Mouse (Mus musculus) frontal cortex, adult 2 months (tissue): ENCODE measurements around the gene Frmd8. TPM values are rescaled to one million over a fixed set of nuclear protein-coding genes. Genes with fewer than 3 reads are reported as not detected.

Experiments used
- DNase-seq, 2 experiments: peaks; one replicate each; pipeline ENCODE4 v3.0.0; 2022; ENCODE audit warnings: low spot score in 1 of 2; ENCODE audit errors: extremely low spot score in 1 of 2
- polyA plus RNA-seq: library from polyadenylated mRNA; depleted of rRNA; stranded (reverse); fragments of >200 nt; gene quantifications from 2 replicates; pipeline ENCODE4 v1.2.3, GENCODE M21; 2012

Frmd8 gene
- polyA plus RNA-seq, 1 experiment, result 13.1 TPM

DNA sequence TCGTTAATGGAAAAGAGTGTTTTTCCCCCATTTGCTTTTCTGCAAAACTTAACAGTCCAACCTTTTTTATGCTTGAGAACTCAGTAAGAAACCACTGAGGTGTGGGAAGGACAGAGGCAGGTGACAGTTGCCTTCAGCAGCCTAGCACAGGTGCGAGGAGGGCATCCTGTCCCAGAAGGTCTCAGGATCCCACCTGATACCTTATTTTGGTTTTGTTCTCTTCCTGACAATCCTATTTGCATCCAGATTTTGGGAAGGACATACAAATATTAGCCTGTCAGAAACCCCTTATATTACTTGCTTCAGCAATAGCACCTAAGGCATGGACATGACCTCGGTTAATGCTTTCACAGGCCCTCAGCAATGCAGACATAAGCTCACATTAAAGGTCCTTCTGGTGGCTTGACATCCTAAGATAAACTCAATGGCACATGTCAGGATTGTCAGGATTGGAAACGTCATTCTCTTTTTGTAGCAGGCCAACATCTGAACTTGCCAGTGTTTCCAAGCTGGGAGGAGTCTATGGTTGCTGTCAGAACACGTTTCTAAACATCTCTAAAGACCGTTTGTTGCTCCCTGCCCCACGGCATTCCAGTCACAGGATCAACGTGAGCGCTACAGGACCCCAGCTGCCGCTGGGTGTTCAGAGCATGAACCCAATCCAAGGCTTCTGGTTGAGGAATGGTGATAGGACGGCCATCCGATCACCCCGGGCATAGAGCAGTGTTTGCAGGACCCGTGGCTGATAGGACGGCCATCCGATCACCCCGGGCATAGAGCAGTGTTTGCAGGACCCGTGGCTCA lies 34.8 kb downstream of the Frmd8 start:
- no peak for DNase-seq

DNA sequence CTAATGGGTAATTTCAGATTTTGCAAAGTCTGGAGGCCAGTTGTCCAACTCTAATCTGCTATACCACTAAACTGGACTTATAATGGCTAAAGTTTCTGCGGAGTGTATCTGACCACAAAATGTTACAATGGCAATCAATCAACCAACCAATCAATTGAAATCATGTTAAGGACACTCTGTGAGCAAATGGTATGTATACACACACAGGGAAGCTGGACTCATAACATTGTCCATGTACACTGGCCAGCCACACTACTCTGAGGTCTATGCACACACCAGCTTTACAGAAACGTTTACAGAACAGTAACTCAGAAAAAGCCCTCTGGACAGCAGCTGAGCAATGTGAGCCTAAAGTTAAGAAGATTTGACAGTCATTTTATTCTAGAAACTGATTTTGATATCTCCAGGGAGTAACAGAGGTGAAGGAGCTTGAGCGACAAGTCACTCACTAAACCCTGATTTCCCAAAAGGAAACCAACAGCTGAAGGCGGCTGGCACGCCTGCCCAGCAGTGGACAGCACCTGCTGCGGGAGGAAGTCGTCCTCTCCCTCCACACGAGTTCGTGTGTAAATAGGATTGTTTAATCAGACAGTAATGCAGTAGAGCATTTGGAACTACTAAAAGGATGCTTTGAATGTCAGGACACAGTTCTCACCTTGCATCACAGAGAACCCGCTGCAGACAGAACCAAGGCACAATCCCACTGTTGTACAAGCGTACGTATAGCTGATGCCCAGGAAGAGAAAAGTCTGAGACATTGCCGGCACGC lies 35.6 kb downstream of the Frmd8 start:
- no peak for DNase-seq

DNA sequence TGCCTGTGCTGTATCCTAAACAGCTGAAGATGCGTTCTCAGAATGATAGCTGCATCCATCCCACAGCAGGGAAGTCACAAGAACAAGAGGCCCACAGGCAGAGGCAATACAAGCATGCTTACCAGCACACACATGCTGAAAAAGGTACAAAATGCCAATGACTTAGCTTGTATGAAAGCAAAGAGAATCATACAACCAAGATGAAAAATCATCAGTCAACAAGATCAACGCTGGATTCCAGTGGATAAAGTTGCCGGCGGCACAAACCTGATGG lies 36.2 kb downstream of the Frmd8 start:
- no peak for DNase-seq

DNA sequence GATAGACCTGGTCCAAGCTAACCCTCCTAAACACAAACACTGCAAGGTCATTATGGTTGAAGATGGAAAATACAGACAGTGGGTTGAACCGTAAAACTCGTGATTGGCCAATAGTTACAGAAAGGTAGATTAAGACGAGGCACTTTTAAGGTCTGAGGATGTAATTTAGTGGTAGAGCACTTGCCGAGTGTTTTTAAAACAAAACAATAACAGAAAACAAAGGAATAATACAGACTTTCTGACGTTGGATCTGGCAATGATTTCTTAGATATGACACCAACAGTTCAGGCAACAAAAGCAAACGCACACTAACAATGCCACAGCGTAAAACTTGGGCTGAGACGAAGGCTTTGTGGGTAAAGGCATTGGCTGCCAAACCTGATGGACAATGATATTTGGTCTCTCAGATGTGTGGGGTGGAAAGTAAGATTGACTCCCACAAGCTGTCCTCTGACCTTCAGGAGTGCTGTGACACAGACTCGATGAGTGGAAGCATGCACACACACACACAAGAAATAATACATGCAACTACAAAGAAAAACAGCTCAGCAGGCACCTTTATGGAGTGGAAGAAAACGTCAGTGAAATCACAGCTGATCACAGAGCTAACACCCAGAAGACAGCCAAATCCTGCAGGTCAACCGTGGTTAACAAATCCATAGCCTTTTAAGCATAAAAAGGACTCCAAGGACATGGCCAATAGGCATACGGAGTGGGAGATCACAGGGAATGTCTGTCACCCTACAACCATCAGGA lies 36.8 kb downstream of the Frmd8 start:
- no peak for DNase-seq

DNA sequence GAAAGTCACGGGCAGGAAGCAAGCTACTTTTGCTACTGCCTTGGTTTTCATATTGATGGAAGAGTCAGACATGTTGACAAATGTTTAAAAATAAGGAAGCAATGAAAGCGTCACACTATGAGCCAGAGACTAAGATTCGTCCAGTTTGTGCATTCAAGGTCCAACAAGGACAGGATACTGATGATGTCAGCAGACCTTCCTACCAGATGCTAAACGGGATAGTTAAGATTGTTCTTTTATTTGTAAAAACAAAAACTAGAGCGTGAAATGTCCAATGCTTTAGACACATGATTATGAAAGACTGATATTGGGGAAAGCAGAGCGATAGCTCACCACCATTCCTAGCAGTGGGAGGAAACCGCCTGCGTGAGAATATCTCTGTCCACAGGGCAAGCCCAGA lies 37.5 kb downstream of the Frmd8 start:
- no peak for DNase-seq

DNA sequence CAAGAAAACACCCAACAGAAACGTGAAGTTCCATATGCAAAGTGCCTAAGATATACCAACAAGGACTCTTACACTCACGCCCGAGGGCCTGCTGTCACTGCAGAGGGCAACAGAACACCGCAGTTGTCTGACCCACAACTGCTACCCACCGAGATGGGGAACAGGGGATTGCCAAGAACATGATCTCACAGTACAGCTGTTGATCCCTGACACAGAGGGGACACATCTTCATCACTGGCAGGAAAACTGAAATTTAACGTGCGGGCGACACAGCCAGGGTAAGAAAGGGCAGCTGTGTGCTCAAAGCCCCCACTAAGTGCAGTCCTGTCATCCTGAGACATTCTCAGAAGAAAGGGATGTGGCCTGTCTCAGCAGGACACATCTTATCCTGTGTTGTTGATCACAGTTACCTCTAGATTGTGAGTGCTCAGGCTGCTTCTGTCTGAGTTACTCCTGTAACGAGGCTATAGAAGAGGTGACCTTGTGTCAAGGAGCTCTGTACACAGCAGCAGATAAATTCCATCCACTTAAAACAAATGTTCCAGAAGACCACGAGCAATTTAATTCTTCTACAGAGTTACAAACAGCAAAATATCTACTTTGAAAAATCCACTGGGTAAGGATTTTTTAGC lies 38.0 kb downstream of the Frmd8 start:
- no peak for DNase-seq

DNA sequence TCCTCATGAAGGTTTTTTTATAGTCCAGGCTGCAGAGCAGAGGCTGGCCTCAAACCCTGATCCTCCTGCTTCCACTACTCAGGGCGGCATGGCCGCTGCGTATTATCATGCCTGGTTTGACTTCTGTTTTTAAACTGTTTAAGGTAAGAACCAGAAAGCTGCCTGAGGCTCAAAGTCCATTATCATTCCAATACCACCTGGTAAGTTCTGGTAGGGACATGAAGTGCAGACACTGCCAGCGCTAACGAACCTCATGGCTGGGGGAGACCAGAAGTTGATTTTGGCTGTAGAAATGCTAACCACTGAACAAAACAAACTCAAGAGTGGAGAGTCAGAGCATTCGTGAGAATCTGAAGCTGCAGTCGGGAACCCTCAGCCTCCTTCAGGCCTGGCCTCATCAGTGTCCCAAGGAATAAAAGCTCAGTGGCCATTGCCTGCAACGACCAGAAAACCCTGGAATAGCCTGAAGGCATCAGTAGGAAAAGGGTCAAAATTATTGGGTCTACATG lies 39.1 kb downstream of the Frmd8 start:
- DNase-seq, result no peak

DNA sequence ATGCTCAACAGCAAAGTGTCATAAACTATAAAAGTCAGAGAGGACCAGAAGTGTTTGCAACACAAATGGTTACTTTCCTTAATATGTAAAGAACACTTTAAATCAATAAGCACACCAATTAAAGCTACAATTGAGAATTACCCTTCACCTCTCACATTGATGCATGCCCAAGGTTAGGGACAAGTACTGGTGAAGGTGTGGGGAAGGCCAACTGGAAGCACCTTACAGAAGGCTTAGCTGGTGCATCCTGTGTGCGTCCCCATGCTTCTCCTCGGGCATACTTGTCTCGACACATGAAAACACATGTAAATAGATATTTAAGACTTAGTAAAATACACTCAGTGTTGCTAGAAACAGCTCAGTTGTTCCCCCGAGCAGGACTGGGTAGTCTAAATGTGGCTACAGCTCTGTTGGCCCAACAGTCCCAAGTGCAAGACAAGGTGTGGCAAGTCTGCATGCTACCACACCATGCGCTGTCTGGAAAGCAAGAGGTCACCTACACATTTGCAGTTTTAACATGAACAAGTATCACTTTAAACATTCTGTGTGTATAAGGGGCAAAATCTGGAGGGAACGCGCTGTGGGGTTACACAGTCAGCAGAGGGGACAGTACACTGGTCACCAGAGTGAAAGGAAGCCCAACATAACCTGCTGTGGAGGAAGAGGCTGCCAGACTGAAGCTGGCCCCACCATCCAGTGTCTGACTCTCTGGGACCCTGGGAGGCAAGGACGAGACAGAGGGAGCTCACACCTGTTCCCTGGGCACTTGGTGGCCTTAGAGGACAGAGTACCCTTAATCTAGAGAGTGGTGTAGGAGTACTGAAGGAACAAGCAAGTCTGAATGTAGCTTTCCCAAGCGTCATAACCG lies 39.8 kb downstream of the Frmd8 start:
- DNase-seq, result no peak

DNA sequence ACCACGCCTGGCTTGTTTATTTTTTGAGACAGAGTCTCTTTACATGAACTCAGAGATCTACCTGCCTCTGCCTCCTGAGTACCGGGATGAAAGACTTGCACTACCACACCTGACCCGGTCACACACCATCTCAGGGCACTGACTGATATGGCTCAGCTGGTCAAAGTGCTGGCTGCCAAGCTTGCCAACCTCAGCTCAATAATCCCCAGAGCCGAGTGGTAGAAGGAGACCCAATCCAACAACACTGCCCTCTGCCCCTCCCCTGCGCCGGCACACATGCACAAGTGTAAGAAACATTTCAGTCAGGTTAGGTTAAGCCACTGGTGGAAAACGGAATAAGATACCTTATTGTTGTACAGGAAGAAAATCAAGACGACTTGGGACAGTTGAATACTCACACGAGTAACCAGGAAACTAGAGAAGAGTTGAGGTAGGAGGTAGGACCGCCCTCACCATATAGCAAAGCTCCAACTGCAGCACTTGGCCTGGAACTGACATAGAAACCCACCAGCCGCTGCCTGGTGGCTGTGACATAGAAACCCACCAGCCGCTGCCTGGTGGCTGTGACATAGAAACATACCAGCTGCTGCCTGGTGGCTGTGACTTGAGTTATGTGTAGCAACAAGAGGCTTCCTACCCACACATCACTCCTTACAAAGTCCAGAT lies 40.7 kb downstream of the Frmd8 start:
- DNase-seq, result no peak

DNA sequence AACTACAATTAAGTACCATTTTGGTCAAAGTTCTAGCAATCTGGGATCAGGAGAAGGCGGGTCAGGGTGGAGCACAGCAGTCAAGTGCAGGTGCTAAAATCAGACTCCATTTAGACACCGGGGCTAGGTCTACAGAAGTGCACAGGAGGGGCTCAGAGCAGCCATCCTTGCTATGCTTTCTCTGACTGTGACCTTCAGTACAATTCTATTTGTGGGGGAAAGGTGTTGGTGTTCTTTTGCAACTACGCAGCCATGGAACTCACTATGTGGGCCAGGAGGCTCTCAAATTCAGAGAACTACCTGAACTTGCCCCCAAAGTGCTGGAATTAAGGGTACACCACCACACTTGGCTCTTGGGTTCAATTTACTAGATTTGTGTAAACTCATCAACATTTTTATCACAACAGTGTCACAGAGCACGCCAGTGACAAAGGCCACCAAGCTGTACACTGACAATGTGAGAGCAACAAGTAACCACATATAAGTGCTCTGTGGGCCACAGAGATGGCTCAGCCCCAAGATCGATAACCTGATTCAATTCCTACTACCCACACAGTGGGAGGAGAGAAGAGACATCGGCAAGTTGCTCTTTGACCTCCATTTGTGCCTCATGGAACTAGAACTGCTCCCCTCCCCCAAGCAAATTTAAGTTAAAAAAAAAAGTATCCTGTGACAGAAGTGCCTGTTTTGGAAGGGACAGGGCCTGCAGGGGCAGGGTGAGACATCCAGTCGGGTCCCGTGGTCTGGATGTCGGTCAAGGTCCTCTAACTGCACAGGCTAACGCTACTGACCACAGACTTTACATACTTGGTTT lies 41.6 kb downstream of the Frmd8 start:
- no peak for DNase-seq

DNA sequence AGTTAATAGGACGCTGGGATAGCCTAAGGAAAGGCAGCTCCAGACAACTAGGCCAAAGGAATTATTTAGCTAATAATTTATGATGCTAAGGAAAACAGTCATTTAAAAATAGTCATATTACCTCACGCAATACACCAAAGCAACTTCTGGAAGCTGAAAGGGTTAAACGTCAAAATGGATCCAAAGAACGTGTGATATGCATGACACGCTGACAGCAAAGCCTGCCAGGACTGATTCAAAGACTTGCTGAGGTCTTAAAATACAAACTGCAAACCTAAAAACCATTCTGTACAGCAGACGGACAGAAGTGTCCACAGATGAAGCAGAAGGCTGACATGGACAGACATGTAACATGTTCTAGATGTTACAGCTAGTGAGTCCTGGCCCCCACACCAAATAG lies 42.7 kb downstream of the Frmd8 start:
- no peak for DNase-seq

DNA sequence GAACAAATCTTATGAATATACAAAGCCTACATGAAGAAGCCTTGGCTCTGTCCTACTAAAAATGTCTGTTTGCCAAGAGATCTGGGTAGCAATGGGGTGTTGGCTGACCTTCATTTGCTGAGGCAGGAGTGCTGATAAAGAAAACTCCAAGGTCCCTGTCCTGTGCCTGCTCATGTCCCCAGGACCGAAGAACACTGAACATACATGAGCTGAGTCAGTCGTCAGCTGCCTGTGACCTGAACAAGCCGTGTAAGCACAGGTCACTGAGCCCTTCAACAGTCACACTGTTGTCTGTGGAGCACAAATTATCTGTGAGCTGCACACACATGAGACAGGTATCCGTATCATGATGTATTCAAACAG lies 43.1 kb downstream of the Frmd8 start:
- no peak for DNase-seq

DNA sequence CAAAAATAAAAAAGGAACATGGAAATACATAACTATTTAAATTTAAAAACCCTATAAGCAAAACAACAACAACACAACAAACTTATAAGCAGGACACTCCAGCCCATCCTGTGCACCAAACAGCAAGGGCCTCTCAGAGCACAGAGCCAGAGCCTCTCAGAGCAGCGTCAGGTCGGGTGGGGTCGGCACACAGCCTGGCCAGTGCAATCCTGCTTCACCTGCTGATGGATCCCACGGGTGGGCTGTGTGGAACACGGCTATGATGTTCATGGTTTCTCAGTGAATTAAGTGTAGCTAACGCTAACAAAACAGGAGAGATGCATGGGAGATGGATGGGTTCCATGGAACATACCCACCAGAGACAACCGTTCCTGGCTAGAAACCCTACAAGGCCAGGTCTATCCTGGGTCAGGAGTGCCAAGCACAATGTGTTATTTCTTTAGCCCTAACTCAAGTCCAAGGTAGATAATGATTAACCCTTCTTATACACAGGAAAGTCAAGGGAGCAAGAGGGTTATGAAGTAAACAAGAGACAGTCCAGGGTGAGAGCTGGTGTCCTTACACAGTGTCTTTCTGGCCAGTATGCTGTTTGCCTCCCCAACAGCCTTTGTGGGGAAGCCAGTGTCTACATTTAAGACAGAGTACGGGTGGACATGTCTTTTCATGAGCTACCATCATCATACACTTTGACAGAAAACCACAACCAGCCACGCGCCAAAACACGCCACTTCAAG lies 43.7 kb downstream of the Frmd8 start:
- DNase-seq, result no peak

DNA sequence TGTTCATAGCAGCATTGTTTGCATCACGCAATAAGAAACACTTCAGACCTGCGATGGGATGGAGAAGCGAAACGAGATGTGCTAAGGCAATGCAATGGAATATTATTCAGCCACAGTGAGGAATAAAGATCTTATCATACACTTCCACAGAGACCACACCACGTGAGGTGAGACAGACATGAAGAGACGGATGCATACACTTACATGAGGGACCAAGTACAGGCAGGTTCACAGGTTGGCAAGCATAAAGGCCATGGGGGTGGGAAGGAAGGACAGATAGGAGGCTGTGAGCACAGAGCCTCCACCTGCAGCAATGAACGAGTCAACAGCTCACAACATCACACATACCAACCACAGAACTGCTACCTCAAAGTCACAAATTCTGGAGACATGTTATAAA lies 44.3 kb downstream of the Frmd8 start:
- DNase-seq, result no peak

DNA sequence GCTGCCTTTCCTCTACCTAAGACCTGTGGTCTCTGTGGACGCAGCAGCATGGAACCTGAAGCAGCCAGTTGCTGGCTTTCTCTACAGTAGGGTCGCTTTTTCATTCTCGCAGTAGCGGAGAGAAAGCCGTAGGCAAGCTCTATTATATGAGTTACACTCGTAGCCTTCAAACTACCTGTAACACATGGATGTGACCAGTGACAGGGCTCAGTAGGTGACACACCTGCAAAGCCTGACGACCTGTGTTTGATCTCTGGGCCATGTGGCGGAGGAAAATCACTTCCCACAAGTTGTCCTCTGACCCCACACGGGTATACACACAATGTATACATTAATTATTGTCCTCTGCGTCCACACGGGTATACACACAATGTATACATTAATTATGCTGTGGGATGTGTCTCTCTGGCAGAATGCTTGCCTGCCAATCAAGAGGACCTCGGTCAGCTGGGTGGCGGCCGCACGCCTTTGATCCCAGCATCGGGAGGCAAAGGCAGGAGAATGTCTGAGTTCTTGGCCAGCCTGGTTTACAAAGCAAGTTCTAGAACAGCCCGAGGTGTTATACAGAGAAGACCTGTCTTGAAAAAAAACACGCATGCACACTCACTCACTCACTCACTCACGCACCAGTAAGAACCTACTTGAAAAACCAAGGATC lies 45.0 kb downstream of the Frmd8 start:
- DNase-seq, result no peak

DNA sequence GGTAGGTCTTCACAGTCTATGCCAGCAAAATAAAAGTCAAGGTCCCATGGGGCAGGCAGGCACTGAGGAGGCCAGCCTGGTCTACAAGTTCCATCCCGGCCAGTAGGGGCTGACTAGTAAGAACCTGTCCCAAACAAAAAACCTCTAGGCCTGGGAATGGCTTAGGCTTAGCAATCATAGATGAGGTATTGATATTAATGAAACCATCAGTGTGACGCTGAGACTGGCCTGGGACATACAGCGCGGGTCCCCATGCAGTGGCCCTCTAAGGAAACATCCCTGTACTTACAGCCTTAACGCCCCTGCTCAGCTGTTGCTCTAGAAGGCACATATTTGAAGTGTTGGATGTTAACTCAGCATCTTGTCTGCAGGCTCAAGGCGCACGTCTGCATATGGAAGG lies 46.2 kb downstream of the Frmd8 start:
- DNase-seq, result no peak

DNA sequence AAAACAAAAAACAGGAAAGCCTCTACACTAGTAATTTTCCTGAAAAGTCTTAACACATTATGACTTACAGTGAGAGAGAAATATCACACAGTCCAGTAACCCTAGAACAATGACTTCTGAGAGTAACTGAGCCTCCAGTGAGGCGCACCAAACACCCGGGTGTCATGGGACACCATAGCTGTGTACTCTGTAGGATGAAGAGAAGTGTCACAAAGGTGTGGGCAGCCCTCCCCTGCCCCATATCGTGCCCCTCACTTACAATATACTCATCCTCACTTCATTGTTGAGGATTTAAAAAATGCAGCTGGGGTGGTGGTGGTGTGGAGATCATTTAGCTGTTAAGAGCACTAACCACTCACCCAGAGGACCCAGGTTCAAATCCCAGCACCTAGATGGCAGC lies 46.9 kb downstream of the Frmd8 start:
- no peak for DNase-seq
